Mouse (Mus musculus) left cerebral cortex, postnatal 10 days (tissue): ENCODE data around the gene Gpr157. TPM values are rescaled to one million over a fixed set of nuclear protein-coding genes. Genes with fewer than 3 reads are reported as not detected.

Source experiments
- DNase-seq, 2 experiments: peaks; one replicate each; pipeline ENCODE4 v3.0.0; 2021 to 2022; ENCODE audit warnings: low spot score in 2 of 2, mixed read lengths in 1 of 2; ENCODE audit errors: extremely low spot score in 1 of 2
- intact Hi-C: fragments of 180-260 bp; cut with DNase I; formaldehyde crosslinking; loops from one replicate; pipeline ENCODE4 v1.15.1; 2025
- microRNA-seq: library from miRNA; unstranded; fragments of <30 nt; microRNA quantifications from one replicate; pipeline ENCODE4 v1.2.0, GENCODE M21; 2022
- total RNA-seq, 2 experiments: library from RNA; stranded (reverse); gene quantifications; 2 replicates each; pipeline ENCODE4 v1.2.3; 2021

Gpr157 gene
- total RNA-seq, 2 experiments from 2014 or later, result 0.94 to 1.1 TPM

GRCm38 (mm10) chr4:150130661-150131060, 43.5 kb downstream of the Gpr157 start:
- intact Hi-C loops, result loop anchor here (10.0 kb wide), 1 partner anchor 94 kb away; no protein-coding TSS in a partner anchor

GRCm38 (mm10) chr4:150132692-150133271, 45.6 kb downstream of the Gpr157 start:
- DNase-seq, result no peak
- intact Hi-C loops, result loop anchor here (10.0 kb wide), 1 partner anchor 92 kb away; no protein-coding TSS in a partner anchor

More at GRCm38 (mm10) chr4:150130661-150131060, 43.5 kb downstream of the Gpr157 start:
- DNase-seq, result no peak

GRCm38 (mm10) chr4:150135254-150135653, 48.1 kb downstream of the Gpr157 start:
- no peak for DNase-seq
- intact Hi-C loops, result loop anchor here (10.0 kb wide), 1 partner anchor 90 kb away; no protein-coding TSS in a partner anchor

DNA sequence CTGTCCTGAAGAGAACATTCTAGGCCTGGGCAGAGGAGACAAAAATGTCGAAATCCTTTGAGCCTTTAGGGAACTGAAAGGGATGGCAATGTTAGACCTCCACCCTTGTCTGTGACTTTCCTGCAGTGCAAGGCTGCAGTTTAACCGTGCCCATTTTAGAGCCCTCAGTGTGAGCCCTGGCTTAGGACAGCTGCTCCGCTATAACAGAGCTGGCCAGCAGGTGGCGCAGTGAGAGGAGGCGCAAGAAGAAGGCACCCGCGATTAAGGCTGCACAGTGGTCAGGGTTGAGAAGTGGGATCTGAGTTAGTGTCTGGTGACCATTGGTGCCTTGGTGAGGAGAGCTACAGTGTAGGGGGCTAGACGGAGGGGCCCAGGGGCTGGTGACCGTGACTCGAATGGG, 49.5 kb downstream of the Gpr157 start:
- intact Hi-C loops, result loop anchor here (10.0 kb wide), 1 partner anchor 88 kb away; no protein-coding TSS in a partner anchor
- DNase-seq, result peak; percentile 35 to 82

- intact Hi-C loops, result loop anchor here (10.0 kb wide), 1 partner anchor 87 kb away; no protein-coding TSS in a partner anchor
- no peak for DNase-seq
These were observed 50.4 kb downstream of the Gpr157 start for GRCm38 (mm10) chr4:150137368-150138083.

GRCm38 (mm10) chr4:150138084-150138543, 50.9 kb downstream of the Gpr157 start:
- peak; percentile 57 to 75 for DNase-seq
- intact Hi-C loops, result loop anchor here (10.0 kb wide), 1 partner anchor 87 kb away; no protein-coding TSS in a partner anchor

DNA sequence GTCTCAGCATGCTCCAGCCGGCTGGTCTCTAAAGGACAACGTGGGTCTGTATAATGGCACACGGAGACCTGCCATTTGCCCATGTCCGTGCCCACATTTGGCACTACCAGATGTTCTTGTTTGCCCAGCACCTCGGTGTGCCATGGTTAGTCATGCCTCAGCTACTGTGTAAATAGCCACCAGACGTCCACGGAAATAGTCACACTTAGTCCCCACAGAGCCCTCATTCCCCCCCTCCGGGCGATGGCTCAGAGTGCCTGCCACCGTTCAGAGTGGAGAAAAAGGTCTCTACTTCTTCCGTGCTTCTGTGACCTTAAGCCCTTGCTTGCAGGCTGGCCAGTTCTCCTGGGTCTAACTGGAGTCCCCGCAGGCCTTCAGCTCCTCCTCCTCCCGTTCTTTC, 51.9 kb downstream of the Gpr157 start:
- no peak for DNase-seq
- intact Hi-C loops, result loop anchor here (10.0 kb wide), 1 partner anchor 86 kb away; no protein-coding TSS in a partner anchor

DNA sequence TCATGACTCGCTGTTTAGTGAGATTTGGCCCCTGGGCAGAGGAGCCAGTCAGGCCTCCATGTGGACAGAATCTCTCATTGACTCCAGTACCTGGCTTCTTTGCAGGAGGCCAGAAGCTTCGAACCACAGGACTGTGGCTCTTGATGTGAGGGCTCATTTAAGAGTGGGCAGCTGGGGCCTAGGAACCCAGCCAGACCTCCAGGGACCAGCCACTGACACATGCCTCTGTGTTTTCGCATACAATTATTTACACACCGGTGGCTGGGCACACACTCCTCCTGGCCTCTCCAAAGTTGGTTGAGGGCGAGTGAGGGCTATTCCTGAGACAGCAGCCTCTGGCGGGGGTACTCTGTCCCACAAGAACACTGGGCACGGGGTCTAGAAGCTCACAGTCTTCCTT, 53.2 kb downstream of the Gpr157 start:
- intact Hi-C loops, result no loop called here
- no peak for DNase-seq

- intact Hi-C loops, result no loop called here
- no peak for DNase-seq
These were observed 57.1 kb downstream of the Gpr157 start for GRCm38 (mm10) chr4:150144242-150144641.

DNA sequence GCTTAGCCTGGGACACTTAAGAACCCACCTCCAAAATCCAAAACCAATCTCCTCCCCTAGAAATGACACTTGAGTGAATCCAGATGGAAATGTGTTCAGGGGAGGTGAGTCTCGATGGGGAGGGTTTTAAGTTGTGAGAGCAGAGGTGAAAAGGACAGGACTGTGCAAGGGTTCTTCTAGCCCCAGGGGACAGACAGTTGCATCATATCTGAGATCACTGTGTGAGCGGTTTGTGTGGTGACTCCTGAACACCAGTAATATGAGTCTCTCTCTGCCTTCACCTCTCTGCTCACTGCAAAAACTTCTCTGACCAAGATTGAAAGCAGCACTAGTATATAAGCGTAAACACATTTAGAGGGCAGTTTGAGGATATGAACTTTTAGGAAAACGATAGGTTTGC, 59.1 kb downstream of the Gpr157 start:
- no peak for DNase-seq
- intact Hi-C loops, result no loop called here

GRCm38 (mm10) chr4:150151045-150151444, 63.9 kb downstream of the Gpr157 start:
- no peak for DNase-seq
- intact Hi-C loops, result no loop called here

DNA sequence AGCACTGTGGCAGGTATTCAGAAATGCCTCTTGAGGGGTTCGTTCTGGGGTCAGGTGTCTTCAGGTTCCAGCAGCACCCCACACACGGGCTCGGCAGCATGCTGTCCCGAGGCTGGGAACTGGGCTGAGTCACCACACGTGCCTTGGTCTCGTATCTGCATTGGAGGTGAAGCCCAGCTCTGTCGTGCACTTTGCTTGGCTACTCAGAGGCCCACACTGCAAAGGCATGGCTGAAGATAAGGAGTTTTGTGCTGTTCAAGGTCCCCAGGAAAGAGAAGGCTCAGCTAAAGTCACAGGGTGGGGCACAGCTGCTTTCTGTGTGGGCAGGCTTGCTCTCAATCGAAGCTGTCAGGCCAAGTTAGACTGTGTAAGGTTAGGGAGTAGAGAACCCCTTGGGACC, 65.3 kb downstream of the Gpr157 start:
- DNase-seq, result no peak
- intact Hi-C loops, result no loop called here

DNA sequence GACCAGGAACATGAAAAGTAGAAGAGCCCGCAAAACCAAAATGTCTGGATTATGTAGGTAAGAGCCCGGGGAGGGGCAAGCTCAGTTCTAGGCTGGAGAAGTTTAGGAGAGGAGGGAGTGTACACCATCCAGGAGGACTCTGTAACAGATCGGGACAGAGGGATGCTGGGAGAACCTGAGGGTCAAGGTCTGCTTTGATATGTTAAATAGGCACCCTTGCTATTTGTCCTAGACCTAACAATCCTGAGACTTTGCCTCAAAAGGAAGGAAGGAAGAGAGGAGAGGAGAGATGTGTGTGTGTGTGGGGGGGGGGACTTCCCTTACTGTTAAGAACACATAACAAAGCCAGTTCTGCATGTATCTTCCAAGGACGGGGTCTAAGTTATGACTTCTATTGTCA, 68.1 kb downstream of the Gpr157 start:
- intact Hi-C loops, result no loop called here
- no peak for DNase-seq

Small RNA genes within 50 kb of the gene (microRNA-seq; reads per million reads assigned to microRNA genes)
- 383 reads per million, percentile 68 among the genes with 10 or more reads in this experiment for gene Mir34a

Other genes with a start within 250 kb of the Gpr157 start
- 10 to 100 TPM; 16.5 to 22.0 TPM for gene Spsb1, start 132.3 kb upstream of the Gpr157 start, total RNA-seq
- gene H6pd, start 78.3 kb upstream of the Gpr157 start, total RNA-seq, result 10 to 100 TPM; 13.7 to 17.0 TPM
- gene Slc2a5, start 31.9 kb downstream of the Gpr157 start, total RNA-seq, result 1 to 10 TPM; 4.4 to 6.2 TPM
- gene Slc2a7, start 61.6 kb downstream of the Gpr157 start, total RNA-seq, result not detected
- gene Car6, start 114.0 kb downstream of the Gpr157 start, total RNA-seq, result not detected
- 100 to 1,000 TPM; 308 to 325 TPM for gene Eno1, start 149.4 kb downstream of the Gpr157 start, total RNA-seq
- 10 to 100 TPM; 85.3 to 88.9 TPM for gene Rere, start 194.3 kb downstream of the Gpr157 start, total RNA-seq